Comparison of ENCODE assay signal across 16 mouse cellular contexts in genomic region chr11:75031251-75031650, GRCm38 (mm10).
DNase-seq lines count a peak whose midpoint lies in the region; ATAC-seq and TF ChIP-seq lines count a peak whose summit lies in the region.
"Had no signal": no experiment of that assay in that cellular context is flagged by ENCODE, and none has a peak within 500 bp of the region (broad histone marks: within the 10 kb centered on the region; RNA-seq: fewer than 3 reads in every experiment).

No protein-coding gene starts in this region.

- 0 out of 2 replicates have a peak, but pooled peaks cover 4% of the 10 kb centered on the region for H3K4me1 ChIP-seq in embryonic facial prominence, embryonic 12.5 days
- H3K4me1 ChIP-seq in embryonic facial prominence, embryonic 10.5 days: peaks cover 3% of the 10 kb centered on the region; the same call in 1 of the 2 replicates
- H3K4me1 ChIP-seq in heart, postnatal 0 days (ENCODE audit: control insufficient read depth, insufficient read depth): peaks cover 17% of the 10 kb centered on the region; the same call in 1 of the 2 replicates
- peaks cover 12% of the 10 kb centered on the region for H3K4me1 ChIP-seq in heart, embryonic 10.5 days
- peaks cover 17% of the 10 kb centered on the region; the same call in 1 of the 2 replicates for H3K4me1 ChIP-seq in limb, embryonic 15.5 days
- H3K4me1 ChIP-seq in kidney, embryonic 15.5 days: peaks cover 8% of the 10 kb centered on the region
- H3K4me1 ChIP-seq: midbrain, embryonic 10.5 days had no signal

- DNase-seq in embryonic facial prominence, embryonic 10.5 days (ENCODE audit: low spot score): no peak
- DNase-seq in heart, postnatal 0 days (ENCODE audit: low spot score): no peak
- no peak for DNase-seq in heart, embryonic 10.5 days (ENCODE audit: low spot score)
- peak; percentile 89 for DNase-seq in R1 (ENCODE audit: low read depth, low spot score)
- DNase-seq in urinary bladder, postnatal 10 days (ENCODE audit: low spot score): no peak
- DNase-seq: cerebellum, adult 18-20 months; gastrocnemius, postnatal 14 days; kidney, adult 2 months; liver, embryonic 13.5 days had no signal

- no peak overlapping the region for H3K4me2 ChIP-seq in embryonic facial prominence, embryonic 12.5 days (replicated peaks)
- H3K4me2 ChIP-seq in heart, postnatal 0 days (ENCODE audit: low read depth, low read length): no peak overlapping the region
- no peak overlapping the region for H3K4me2 ChIP-seq in limb, embryonic 15.5 days
- no peak overlapping the region for H3K4me2 ChIP-seq in kidney, embryonic 15.5 days
- H3K4me2 ChIP-seq: liver, embryonic 13.5 days had no signal

- no peaks in the 10 kb centered on the region for H3K9me3 ChIP-seq in embryonic facial prominence, embryonic 12.5 days
- H3K9me3 ChIP-seq in embryonic facial prominence, embryonic 10.5 days: no peaks in the 10 kb centered on the region
- H3K9me3 ChIP-seq in heart, postnatal 0 days (replicated peaks; ENCODE audit: control insufficient read depth, low read length): no peaks in the 10 kb centered on the region
- H3K9me3 ChIP-seq in heart, embryonic 10.5 days: no peaks in the 10 kb centered on the region
- no peaks in the 10 kb centered on the region for H3K9me3 ChIP-seq in limb, embryonic 15.5 days
- H3K9me3 ChIP-seq in kidney, embryonic 15.5 days (replicated peaks): no peaks in the 10 kb centered on the region
- H3K9me3 ChIP-seq: liver, embryonic 13.5 days; midbrain, embryonic 10.5 days had no signal

- H3K9ac ChIP-seq in embryonic facial prominence, embryonic 12.5 days: no peak overlapping the region
- no peak overlapping the region for H3K9ac ChIP-seq in heart, postnatal 0 days (replicated peaks; ENCODE audit: low read depth, low read length)
- H3K9ac ChIP-seq in limb, embryonic 15.5 days: no peak overlapping the region
- H3K9ac ChIP-seq in kidney, embryonic 15.5 days: no peak overlapping the region
- H3K9ac ChIP-seq: liver, embryonic 13.5 days had no signal

- no peak for TF ChIP-seq EP300 in heart, postnatal 0 days (IDR thresholded peaks at IDR 0.05; ENCODE audit: low read depth)

- WGBS in embryonic facial prominence, embryonic 12.5 days: 68% methylated on average over 2 of the region's 2 CpGs
- WGBS in embryonic facial prominence, embryonic 10.5 days: 84% methylated on average over 2 of the region's 2 CpGs
- 52% methylated on average over 2 of the region's 2 CpGs for WGBS in heart, postnatal 0 days
- WGBS in heart, embryonic 10.5 days: 73% methylated on average over 2 of the region's 2 CpGs
- 11% methylated on average over 2 of the region's 2 CpGs for WGBS in limb, embryonic 15.5 days
- WGBS in kidney, embryonic 15.5 days: 46% methylated on average over 2 of the region's 2 CpGs

- ATAC-seq in embryonic facial prominence, embryonic 12.5 days (ENCODE audit: insufficient number of reproducible peaks, insufficient read depth, low FRiP score, low TSS enrichment): no peak
- no peak for ATAC-seq in heart, postnatal 0 days (ENCODE audit: insufficient read depth, low read depth)
- ATAC-seq in limb, embryonic 15.5 days (ENCODE audit: insufficient number of reproducible peaks, low FRiP score, low TSS enrichment, low read depth): peak; percentile 80; the same call in 1 of the 2 replicates
- no peak for ATAC-seq in kidney, embryonic 15.5 days (replicated peaks; ENCODE audit: low FRiP score)
- ATAC-seq: activated CD4-positive, CD25-positive, alpha-beta regulatory T cell, adult 4 months; hindbrain, embryonic 16.5 days had no signal

- no peaks in the 10 kb centered on the region for H3K27me3 ChIP-seq in embryonic facial prominence, embryonic 12.5 days
- no peaks in the 10 kb centered on the region for H3K27me3 ChIP-seq in embryonic facial prominence, embryonic 10.5 days (replicated peaks; ENCODE audit: low read depth, poor library complexity, severe bottlenecking)
- no peaks in the 10 kb centered on the region for H3K27me3 ChIP-seq in heart, postnatal 0 days (ENCODE audit: control insufficient read depth, insufficient read depth, low read length)
- no peaks in the 10 kb centered on the region for H3K27me3 ChIP-seq in heart, embryonic 10.5 days (ENCODE audit: insufficient read depth, poor library complexity, severe bottlenecking)
- no peaks in the 10 kb centered on the region for H3K27me3 ChIP-seq in limb, embryonic 15.5 days
- no peaks in the 10 kb centered on the region for H3K27me3 ChIP-seq in kidney, embryonic 15.5 days
- H3K27me3 ChIP-seq: liver, embryonic 13.5 days had no signal

- no peaks in the 10 kb centered on the region for H3K36me3 ChIP-seq in embryonic facial prominence, embryonic 12.5 days
- H3K36me3 ChIP-seq in embryonic facial prominence, embryonic 10.5 days (replicated peaks): peaks cover 4% of the 10 kb centered on the region; the same call in 1 of the 2 replicates
- no peaks in the 10 kb centered on the region for H3K36me3 ChIP-seq in heart, postnatal 0 days (replicated peaks; ENCODE audit: control insufficient read depth, insufficient read depth, low read length)
- no peaks in the 10 kb centered on the region for H3K36me3 ChIP-seq in heart, embryonic 10.5 days
- no peaks in the 10 kb centered on the region for H3K36me3 ChIP-seq in limb, embryonic 15.5 days
- H3K36me3 ChIP-seq in kidney, embryonic 15.5 days: no peaks in the 10 kb centered on the region
- H3K36me3 ChIP-seq: liver, embryonic 13.5 days; midbrain, embryonic 10.5 days had no signal

- H3K4me3 ChIP-seq in embryonic facial prominence, embryonic 12.5 days: no peak overlapping the region
- H3K4me3 ChIP-seq in embryonic facial prominence, embryonic 10.5 days: no peak overlapping the region
- H3K4me3 ChIP-seq in heart, postnatal 0 days (ENCODE audit: low read depth, low read length): no peak overlapping the region
- no peak overlapping the region for H3K4me3 ChIP-seq in heart, embryonic 10.5 days
- H3K4me3 ChIP-seq in limb, embryonic 15.5 days: no peak overlapping the region
- H3K4me3 ChIP-seq in kidney, embryonic 15.5 days (replicated peaks): no peak overlapping the region
- H3K4me3 ChIP-seq: layer of hippocampus, adult 2 months; liver, embryonic 13.5 days; midbrain, embryonic 10.5 days had no signal

- no peak for TF ChIP-seq CTCF in heart, postnatal 0 days (IDR thresholded peaks at IDR 0.05; ENCODE audit: low read depth)

- H3K27ac ChIP-seq in embryonic facial prominence, embryonic 12.5 days: peak overlapping the region; percentile 32; the same call in 1 of the 2 replicates
- H3K27ac ChIP-seq in embryonic facial prominence, embryonic 10.5 days (replicated peaks): no peak overlapping the region
- peak overlapping the region; percentile 12; the same call in 1 of the 2 replicates for H3K27ac ChIP-seq in heart, postnatal 0 days (ENCODE audit: low read depth)
- H3K27ac ChIP-seq in heart, embryonic 10.5 days: no peak overlapping the region
- peak overlapping the region; percentile 59; the same call in 1 of the 2 replicates for H3K27ac ChIP-seq in limb, embryonic 15.5 days
- no peak overlapping the region for H3K27ac ChIP-seq in kidney, embryonic 15.5 days
- H3K27ac ChIP-seq: layer of hippocampus, adult 2 months; liver, embryonic 13.5 days; midbrain, embryonic 10.5 days had no signal

Comparison
In these comparisons a context has a peak if more than half of its experiments do, and no peak if none do; other contexts are left out.
1. H3K27ac ChIP-seq: peak in embryonic facial prominence, embryonic 12.5 days (single experiment), heart, postnatal 0 days (single experiment) and limb, embryonic 15.5 days (single experiment); none in embryonic facial prominence, embryonic 10.5 days (single experiment), heart, embryonic 10.5 days (single experiment) and kidney, embryonic 15.5 days (single experiment).